Mouse (Mus musculus) ES-CJ7 (cell line): Measurements from ENCODE around the gene Itgb2.

Source experiments
- DNase-seq: peaks from one replicate; pipeline ENCODE4 v3.0.0; 2011; ENCODE audit warnings: low read depth, low spot score

The Itgb2 gene

DNA sequence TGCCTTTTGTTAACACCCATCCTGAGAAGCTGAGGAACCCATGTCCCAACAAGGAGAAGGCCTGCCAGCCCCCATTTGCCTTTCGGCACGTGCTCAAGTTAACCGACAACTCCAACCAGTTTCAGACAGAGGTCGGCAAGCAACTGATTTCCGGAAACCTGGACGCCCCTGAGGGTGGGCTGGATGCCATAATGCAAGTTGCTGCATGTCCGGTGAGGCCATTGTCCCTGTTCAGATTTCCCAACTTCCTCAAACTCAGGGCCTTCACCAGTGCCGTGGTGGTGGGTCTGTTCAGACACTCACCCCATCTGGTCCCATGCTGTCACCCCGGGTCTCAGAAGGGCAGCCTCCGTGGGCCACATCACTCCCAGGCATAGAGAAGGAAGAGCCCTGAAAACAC lies 18.5 kb downstream of the Itgb2 start:
- DNase-seq, result no peak

DNA sequence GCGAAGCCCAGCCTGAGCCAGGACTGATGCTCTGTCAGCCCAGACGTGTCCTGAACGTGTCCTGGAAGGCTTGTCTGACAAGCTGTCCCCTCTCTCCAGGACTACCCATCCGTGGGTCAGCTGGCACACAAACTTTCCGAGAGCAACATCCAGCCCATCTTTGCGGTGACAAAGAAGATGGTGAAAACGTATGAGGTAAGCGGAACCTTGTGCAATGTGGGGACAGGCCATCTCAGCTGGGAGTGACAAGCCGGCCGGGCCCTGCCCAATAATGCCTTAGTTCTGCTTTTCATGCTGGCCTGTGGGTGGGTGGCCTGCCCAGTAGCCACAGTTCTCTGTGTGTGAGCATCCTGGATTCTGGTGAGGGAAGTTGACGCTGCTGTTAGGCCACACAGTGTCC lies 20.8 kb downstream of the Itgb2 start:
- no peak for DNase-seq

DNA sequence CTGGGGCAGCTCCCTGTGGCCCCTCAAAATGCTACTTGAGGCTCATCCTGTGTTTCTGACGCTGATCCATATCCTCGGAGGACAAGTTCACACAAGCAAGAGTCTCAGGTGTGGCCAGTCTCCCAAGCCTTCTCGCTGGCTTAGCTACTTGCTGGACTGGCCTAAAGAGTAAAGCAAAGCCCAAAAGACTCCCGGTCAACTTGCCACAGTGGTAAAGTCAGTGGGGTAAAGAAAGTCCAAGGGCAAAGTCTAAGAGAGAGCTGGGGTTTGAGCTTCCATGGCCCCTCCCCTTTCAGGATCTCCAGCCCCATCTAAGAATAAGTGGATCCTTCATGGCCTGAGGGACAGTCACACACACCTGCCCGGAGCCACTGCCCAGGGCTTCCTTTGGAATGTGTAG lies 22.1 kb downstream of the Itgb2 start:
- no peak for DNase-seq

DNA sequence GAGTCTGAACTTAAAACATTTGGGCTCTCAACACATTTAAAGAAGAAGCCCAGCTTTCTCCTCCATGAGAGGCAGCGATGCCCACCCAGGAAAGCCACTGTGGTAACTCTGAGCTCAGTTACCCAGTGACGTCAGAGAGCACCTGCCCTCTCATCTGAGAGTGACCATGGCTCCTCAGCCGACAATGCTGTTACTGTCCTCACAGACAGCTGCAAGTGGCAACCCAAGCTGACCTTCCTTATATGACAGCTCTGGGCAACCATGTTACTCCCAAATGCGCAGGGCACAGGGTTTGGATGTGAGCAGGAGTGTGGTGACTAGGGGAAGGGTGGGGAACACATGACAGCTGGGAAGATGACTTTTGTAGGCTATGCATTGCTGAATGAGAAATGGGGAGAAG lies 23.2 kb downstream of the Itgb2 start:
- no peak for DNase-seq

DNA sequence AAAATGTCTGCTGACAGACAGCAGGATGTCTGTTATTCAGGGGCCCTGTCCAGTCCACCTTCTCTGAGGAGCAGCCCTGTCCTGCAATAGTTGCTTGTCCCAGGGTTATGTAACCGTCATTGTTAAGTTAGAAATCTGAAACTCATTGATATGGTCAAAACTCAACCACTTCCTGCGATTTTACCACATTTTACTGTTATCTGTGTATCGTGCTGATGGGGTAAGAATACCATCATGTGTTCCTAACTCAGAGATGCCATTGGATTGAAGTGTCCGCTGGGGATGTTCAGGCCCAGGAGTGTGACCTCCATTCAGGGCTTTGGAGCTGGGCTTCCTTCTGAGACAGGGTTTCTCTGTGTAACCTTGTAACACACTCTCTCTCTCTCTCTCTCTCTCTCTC lies 24.9 kb downstream of the Itgb2 start:
- no peak for DNase-seq

DNA sequence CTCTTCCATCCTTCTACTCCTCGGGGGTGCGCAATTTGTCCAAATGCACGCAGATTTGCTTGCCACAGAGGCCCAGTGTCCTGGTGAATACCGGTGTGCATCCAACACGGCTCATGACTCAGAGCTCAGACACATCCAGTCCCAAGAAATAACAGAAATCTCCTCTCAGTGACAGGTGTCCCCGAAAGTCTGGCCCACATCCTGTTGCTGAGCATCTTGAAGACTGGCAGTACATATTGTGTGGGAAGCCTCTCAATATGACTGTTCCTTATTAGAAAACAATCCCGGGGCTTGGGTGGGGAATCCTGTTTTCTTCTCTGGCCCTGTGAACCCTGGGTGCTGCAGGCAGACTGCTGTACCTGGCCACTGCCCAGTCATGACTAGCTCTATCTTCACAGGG lies 26.6 kb downstream of the Itgb2 start:
- DNase-seq, result no peak

DNA sequence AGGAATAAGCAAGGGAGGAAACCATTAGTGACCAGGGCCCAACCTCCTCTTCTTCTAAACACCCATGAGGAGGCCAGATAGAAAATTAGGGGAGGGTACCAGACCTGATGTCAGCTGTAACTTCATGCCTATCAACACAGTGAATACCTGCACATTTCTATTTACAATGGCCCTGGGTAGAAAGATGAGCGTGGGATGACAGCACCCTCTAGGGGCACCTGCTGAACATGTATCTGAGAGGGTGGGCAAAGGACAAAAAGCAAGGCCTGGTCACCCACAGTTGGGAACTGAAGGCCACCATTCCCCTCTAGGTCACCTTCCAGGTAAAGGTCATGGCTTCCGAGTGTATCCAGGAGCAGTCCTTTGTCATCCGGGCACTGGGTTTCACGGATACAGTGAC lies 27.6 kb downstream of the Itgb2 start:
- no peak for DNase-seq

DNA sequence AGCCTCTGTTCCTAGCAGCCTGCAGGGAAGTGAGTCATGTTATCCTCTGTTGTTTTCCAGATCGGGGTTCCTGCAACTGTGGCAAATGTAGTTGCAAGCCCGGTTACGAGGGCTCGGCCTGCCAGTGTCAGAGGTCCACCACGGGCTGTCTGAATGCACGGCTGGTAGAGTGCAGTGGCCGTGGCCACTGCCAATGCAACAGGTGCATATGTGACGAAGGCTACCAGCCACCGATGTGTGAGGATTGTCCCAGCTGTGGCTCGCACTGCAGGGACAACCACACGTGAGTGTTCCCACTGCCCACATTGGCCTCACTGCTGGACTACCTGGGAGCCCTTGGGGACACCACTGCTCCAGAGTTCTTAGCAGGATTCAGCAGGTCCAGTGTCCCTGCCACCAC lies 30.0 kb downstream of the Itgb2 start:
- DNase-seq, result no peak

DNA sequence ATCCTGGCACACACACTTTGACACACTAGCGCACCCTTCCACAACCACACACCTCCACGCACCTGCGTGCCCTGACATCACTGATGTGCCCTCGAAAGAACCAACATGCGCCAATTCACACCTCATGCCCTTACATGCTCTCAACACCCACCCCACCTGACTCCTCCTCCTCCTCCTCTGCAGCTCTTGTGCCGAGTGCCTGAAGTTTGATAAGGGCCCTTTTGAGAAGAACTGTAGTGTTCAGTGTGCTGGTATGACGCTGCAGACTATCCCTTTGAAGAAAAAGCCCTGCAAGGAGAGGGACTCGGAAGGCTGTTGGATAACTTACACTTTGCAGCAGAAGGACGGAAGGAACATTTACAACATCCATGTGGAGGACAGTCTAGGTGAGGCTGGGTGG lies 30.8 kb downstream of the Itgb2 start:
- no peak for DNase-seq

DNA sequence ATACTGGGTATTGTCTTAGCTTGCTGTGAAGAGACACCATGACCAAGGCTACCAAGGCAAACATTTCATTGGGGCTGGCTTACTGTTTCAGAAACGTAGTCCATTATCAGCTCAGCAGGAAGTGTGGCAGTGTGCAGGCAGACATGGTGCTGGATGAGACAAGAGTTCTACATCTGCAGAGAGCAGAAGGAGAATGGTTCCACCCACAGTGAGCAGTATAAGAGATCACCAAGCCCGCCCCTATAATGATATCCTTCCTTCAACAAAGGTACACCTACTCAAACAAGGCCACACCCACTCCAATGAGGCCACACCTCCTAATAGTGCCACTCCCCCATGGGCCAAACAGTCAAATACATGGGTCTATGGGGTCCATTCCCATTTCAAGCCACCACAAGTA lies 31.5 kb downstream of the Itgb2 start:
- DNase-seq, result no peak

DNA sequence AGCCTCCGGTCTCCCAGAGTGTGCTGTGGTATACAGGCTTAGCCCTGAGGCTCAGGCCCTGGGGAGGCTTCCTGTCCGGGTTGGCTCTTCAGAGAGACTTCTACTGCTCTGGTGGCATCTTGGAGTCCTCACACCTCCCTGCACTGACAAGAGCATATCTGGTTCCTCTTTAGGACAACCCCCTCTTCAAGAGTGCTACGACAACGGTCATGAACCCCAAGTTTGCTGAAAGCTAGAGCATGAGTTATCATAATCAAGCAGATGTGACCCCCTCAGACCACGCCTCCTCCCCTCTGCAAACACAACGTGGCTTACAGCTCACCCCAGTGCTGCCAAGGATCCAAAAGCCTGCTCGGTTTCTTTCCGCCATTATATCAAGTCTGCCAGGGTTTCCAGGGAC lies 35.0 kb downstream of the Itgb2 start:
- DNase-seq, result no peak

DNA sequence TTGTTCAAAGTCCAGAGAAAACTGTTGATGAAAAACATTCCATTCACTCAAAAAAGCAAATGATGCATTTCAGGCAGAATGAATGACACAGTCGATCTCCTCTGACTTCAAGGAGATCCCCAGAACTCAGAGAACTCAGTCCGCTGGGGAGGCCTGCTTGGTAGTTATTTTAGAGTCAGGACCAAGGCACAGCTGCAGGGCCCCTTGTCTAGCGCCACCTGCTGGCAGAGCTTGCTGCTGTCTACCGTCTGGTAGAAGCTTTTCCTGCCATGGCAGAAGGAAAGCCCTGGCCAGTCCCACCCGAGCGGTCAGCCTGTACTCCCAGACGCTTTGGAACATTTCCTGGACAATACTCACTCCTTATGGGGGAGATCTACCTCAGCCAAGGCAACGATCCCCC lies 36.6 kb downstream of the Itgb2 start:
- peak; percentile 81 for DNase-seq

DNA sequence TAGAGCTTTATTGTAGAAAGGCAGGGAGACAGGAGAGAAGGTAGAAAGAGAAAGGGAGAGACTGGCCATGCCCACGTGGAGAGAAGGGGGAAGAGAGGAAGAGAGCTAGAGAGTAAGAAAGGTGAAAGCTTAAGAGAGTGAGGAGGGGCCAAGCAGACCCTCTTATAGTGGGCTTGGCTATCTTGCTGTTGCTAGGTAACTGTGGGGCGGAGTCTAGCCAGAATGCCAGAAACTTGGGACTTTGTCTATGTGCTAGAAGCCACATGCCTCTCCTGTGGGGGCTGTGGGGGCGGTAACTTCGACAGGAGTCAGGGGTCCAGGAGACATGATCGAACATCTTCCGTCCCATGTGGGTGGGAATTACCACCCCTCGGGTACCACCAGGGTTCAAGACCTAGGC lies 39.4 kb downstream of the Itgb2 start:
- DNase-seq, result no peak

DNA sequence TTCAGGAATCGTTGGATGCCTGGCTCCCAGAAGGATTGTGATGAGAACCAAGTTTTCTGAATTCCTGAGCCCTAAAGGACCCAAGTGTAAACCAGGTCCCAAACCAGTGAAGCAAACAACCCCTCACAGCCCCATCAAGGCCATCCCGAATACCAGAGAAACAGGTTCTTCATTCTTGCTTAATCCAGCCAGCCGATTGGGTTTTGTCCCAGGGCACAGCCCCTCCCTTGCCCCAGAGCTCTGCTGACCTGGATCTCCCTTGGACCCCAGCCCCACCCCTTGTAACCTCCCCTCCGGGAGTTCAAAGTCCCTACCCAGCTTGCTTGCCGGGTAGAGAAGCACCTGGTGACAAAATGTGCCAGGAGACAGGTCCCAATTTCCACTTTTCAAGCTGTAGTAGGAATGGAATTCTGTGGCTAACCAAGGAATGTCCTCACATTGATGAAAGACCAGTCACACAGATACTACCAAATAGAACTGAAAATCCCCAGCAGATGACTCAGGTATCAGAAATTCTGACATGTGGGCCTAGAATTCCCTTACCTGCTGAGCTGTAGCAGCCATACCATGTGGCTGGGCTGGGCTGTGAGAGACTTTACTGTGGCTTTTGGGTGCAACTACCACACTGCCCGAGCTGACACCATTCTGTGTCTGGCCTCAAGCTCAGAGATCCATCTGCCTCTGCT lies 40.1 kb downstream of the Itgb2 start:
- DNase-seq, result no peak

DNA sequence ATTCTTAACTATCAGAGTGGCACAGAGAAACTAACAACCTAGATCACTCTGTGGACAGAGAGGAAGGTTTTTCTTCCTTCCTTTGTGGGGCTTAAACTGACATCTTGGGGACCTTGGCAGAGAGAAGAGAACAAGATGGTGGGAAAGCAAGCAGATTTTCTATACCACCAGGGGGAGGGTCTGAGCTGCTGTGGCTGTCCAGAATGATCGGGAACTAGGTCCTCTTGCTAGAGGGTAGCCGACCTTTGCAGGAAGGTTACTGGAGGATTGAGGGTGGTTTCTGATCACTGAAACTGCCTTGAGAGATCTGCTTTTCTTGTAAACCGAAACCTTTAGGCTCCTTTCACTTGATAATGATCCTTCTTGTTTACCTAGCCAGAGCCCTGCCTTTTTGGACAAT lies 42.2 kb downstream of the Itgb2 start:
- peak; percentile 81 for DNase-seq

DNA sequence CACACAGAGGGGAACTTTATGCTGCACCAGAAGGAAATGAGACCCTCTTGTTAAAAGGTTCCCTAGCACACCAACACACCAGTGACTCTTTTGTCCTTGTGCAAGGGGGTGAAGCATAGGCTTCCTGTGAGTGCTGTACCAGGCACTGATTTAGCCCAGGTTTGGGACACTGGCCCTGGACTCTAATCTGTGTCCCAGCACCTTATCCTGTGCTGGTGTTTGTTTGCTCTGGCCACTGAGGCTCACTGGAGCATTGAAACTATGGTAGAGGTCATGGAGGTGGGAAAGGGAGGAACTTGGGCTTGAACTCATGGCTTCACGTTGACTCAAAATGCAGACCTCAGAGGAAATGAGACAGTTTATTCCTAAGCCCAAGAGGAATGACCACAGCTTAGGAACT lies 43.1 kb downstream of the Itgb2 start:
- DNase-seq, result no peak

DNA sequence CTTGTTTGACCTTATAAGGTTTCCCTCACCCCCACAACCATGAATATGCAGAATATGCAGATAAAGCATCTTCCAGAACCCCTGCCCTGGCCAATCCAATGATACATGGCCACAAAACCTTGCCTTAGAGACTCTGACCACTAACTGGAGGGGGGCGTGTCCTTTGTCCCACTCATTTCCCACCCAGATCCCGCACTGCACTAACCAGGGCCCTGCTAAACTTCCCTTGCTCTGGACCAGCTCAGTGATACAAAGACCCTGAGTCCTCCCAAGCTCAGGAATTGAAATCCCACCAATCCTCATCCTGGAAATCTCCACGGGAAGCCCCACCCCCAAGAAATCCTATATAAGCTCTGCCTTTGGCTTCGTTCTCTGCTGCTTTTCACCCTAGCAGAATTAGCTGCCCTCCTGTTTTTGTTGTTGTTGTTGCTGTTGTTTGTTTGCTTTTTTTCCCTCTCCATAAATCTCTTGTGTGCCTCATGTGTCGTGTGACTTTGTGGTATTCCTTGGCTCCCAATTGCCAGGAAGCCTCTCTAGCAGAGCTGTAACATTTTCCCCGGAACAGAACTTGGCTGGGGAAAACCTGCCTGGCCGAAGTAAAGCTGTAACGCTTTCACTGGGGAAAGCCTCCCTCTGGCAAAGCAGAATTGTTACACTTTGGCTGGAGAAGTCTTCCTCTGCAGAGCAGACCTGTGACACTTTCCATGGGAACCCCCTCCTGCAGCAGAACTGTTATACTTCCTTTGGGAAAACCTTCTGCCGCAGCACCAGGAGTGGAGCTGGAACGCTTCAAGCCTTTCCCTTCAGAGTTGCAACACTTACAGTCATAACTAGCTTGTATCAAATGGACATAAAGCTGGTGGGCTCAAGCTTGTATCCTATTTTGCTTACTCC lies 50.2 kb downstream of the Itgb2 start:
- peak; percentile 48 for DNase-seq

DNA sequence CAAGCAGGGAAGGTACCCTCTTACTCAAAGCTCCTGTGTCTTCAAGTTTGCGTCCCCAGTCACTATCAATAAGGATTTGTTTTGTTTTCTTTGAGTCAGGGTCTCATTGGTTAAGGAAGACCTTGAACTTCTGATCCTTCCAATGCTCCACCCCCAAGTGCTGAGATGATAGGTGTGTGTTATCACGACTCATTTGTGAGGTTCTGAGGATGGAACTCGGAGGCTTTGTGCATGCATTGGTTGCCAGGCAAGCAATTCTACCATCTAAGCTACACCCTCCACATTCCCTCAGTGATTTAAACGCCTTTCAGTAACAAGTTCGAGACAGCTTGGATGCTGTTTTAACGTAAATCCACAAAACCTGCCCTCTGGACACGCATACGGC lies 51.0 kb downstream of the Itgb2 start:
- peak; percentile 56 for DNase-seq

DNA sequence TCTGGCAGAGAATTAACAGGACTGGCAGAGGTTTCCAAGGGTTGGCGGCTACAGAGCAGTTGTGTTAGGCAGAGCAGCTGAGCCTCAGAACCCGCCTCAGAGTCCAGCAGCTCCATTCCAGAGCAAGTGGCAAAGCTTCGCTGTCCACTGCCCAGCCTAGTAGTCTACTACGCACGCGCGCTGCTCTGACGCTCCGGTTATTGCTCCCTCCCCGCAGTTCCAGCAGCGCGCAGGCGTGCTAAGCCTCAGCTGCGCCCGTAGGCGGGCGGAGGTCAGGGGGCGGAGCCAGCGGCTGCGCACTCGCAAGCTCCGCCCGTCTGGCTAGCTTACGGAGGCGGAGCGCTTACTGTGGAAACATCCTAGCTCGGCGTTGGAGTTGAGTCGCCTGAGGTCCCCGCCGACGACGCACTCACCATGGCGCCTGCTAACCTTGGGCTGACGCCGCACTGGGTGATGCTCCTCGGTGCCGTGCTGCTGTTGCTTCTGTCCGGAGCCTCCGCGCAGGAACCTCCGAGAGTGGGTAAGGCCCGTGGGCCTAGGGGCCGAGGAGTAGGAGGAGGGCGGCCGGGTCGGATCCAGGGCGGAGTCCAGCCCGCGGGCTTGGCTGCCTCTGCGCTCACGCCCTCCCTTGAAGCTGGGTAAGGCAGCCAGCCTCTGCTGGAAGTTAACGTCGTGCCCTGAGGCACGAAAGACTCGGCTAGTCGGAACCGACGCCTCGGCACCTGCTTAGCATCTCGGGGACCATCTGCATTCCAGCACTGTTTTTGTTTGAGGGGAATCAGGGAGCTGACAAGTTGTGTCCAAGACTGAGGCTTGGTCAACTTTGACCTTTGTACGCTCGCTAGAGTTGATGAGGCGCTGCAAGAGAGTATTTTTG lies 51.6 kb downstream of the Itgb2 start, which contains the start of gene Pttg1ip:
TSS of gene Pttg1ip (plus strand) at position 313 of the 877 bp plus-strand sequence.
- DNase-seq, result peak; percentile 97

DNA sequence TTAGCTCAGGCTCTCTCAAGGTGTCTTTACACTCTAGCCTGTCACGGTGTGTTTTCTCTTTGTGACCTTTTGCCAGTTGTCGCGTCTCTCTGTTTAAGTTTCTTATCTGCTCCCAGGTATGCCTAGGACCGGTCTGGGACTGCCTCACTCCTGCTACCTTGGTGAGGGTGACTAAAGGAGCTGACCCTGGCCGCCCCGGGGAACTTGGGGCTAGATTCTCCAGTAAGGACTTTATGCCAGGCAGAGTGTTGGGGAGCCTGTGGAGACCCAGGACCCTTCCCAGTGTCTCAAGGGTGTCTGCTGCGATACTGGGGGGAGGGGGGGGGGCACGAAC lies 52.2 kb downstream of the Itgb2 start:
- no peak for DNase-seq

DNA sequence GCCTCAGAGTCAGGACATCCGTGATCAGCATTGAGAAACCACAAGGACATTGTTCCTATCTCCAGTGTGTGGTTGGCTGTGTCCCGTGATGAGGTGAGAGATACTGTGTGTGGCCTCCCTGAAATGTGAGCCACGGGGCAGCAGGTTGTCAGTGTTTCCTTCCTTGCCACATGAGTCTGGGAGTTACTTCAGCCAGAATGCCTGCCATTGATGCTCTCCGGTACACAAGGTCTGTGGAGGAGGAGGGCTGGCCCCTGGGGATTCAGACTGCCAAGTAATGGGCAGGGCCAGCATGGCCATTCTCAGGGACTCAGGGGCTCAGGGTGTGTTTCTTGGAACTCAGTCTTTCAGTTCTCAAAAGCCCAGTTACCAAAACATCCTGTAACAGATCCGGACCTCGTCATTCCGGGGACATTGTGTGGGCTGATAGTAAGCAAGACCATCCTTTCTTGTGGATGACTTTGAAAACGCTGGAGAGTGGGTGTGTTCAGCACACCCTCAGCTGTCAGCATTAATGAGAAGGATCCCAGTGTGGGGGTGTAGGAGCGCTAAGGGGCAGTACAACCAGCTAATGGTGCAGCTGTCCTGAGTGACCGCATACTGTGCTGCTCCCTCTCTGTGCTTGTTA lies 53.9 kb downstream of the Itgb2 start:
- DNase-seq, result no peak

DNA sequence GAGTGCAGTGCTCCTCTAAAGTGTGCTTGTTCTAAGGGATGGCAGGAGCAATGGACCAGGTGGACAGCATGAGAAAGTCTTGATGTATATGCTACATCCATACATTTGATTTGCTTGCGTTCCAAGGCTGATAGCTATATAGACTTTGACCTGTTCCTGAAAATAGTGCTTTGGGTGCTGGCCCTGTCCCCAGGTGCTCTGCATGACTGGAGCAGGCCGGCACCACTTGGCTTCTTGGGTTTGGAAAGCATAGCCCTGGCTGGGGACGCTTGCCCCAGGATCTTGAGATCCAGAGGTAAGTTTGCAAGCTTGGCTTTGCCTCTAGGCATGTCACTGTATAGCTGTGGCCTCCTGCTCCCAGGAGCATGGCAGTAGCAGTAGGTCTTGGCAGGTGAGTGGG lies 56.6 kb downstream of the Itgb2 start:
- DNase-seq, result no peak
